Mouse (Mus musculus) inflammation-experienced regulatory T-cells, adult 6 months (primary cell): ENCODE results near the gene Caps2. TPM values are rescaled to one million over a fixed set of nuclear protein-coding genes. Genes with fewer than 3 reads are reported as not detected.

Experiments
- polyA plus RNA-seq, 3 experiments: library from polyadenylated mRNA; unstranded; fragments of 100-300 nt; shearing (Covaris generic); gene quantifications; one replicate each; pipeline ENCODE4 v1.2.1; 2017

Gene Caps2
- polyA plus RNA-seq, 3 experiments from 2014 or later, result not detected

Other genes starting within 250 kb of the Caps2 start
- gene Krr1, start 191.0 kb upstream of the Caps2 start, polyA plus RNA-seq, result 10 to 100 TPM; 39.1 to 46.2 (median 42.1) TPM
- 100 to 1,000 TPM in 2 of 3 experiments, 10 to 100 TPM in 1; 91.2 to 252 (median 106) TPM for gene Glipr1, start 161.0 kb upstream of the Caps2 start, polyA plus RNA-seq
- not detected for gene Glipr1l1, start 103.4 kb upstream of the Caps2 start, polyA plus RNA-seq
- not detected for gene Glipr1l2, start 80.3 kb upstream of the Caps2 start, polyA plus RNA-seq
- not detected for gene Glipr1l3, start 3.3 kb upstream of the Caps2 start, polyA plus RNA-seq
- gene Kcnc2, start 107.5 kb downstream of the Caps2 start, polyA plus RNA-seq, result under 1 TPM in 1 of 3 experiments, not detected in 2; 0.27 TPM